Comparison of ENCODE assay signal across 12 mouse cellular contexts in genomic region chr7:52157753-52158152, GRCm38 (mm10).
"Had no signal": no experiment of that assay in that cellular context is flagged by ENCODE, and none has a peak within 500 bp of the region (broad histone marks: within the 10 kb centered on the region; RNA-seq: fewer than 3 reads in every experiment).

No protein-coding gene starts in this region.

- DNase-seq: retina, postnatal 1 day; right cerebral cortex, adult 18-20 months; right cerebral cortex, postnatal 14 days; right cerebral cortex, postnatal 25 days; right cerebral cortex, postnatal 4 days; spleen, adult 18-20 months; thymus, adult 18-20 months; thymus, adult 2 months; thymus, postnatal 14 days; thymus, postnatal 25 days; thymus, postnatal 36 days; thymus, postnatal 4 days had no signal
